Mouse (Mus musculus) spleen, adult 2 months (tissue): ENCODE data around the gene Gpsm2.

Source experiments
- CTCF ChIP-seq: fragments of 200-500 bp; IDR thresholded peaks from 2 replicates; pipeline ENCODE4 v1.5.1; 2011; ENCODE audit warnings: mild to moderate bottlenecking, inconsistent platforms; ENCODE audit not compliant: insufficient read depth, insufficient read length, insufficient replicate concordance; ENCODE audit errors: extremely low read depth
- POLR2A ChIP-seq: fragments of 200-500 bp; IDR thresholded peaks from 2 replicates; pipeline ENCODE4 v1.6.1; 2011; ENCODE audit warnings: low read depth, low read length, inconsistent platforms

- TF ChIP-seq POLR2A (no peak), CTCF (no peak)
Measured at GRCm38 (mm10) chr3:108646036-108646435, 76.1 kb downstream of the Gpsm2 start.
